Mouse (Mus musculus) CH12.LX (cell line): ENCODE measurements at regions not wholly inside any gene's neighbourhood (a gene's known extent, or its start where the extent isn't known, plus 50 kb on each side); places are given as distances from the start of the nearest gene placed in this dataset.

Source experiments
- DNase-seq: peaks from one replicate; pipeline ENCODE4 v3.0.0-alpha.2; 2013; ENCODE audit errors: extremely low read depth
- H3K27ac ChIP-seq: 2 replicates; pipeline ENCODE4 v1.5.1; 2012; ENCODE audit warnings: low read depth, mild to moderate bottlenecking, control low read depth, moderate library complexity; ENCODE audit not compliant: insufficient read depth
- H3K27me3 ChIP-seq: replicated peaks from 2 replicates; pipeline ENCODE3; 2012; ENCODE audit warnings: inconsistent platforms
- H3K36me3 ChIP-seq, 2 experiments: replicated peaks in 1 of 2; 2 replicates each; pipeline versions ENCODE3 to v1.6.1; 2012; ENCODE audit warnings: inconsistent platforms in 1 of 2, low read length in 1 of 2, mild to moderate bottlenecking in 1 of 2, mixed read lengths in 1 of 2, moderate library complexity in 1 of 2; ENCODE audit not compliant: control insufficient read depth in 1 of 2, insufficient read depth in 1 of 2
- H3K4me1 ChIP-seq, 2 experiments: 2 replicates each; pipeline ENCODE4 v1.6.1; 2012; ENCODE audit warnings: inconsistent platforms in 1 of 2, moderate library complexity in 1 of 2; ENCODE audit not compliant: insufficient read depth in 2 of 2, control insufficient read depth in 1 of 2
- H3K4me2 ChIP-seq: 2 replicates; pipeline ENCODE4 v1.6.1; 2012; ENCODE audit warnings: low read depth, mild to moderate bottlenecking, control low read depth; ENCODE audit not compliant: poor library complexity, insufficient read depth, severe bottlenecking
- H3K4me3 ChIP-seq, 3 experiments: fragments of 150-350 bp in 1 of 3; sonication (generic) in 1 of 3; replicated peaks in 1 of 3; 2 replicates each; pipeline versions ENCODE3 to v1.5.1; 2011 to 2012; ENCODE audit warnings: low read depth in 2 of 3, low read length in 2 of 3, mild to moderate bottlenecking in 2 of 3, moderate library complexity in 2 of 3, control low read depth in 1 of 3, improper control_type of control experiment in 1 of 3, inconsistent platforms in 1 of 3, mixed read lengths in 1 of 3; ENCODE audit not compliant: poor library complexity in 1 of 3
- H3K79me2 ChIP-seq: replicated peaks from 2 replicates; pipeline ENCODE4 v1.6.1; 2012; ENCODE audit warnings: mild to moderate bottlenecking, moderate library complexity; ENCODE audit not compliant: control insufficient read depth, poor library complexity, insufficient read depth, severe bottlenecking; ENCODE audit errors: extremely low read depth
- H3K9ac ChIP-seq: 2 replicates; pipeline ENCODE4 v1.6.1; 2012; ENCODE audit warnings: low read depth, mild to moderate bottlenecking, control low read depth, moderate library complexity; ENCODE audit not compliant: insufficient read depth
- H3K9me3 ChIP-seq: replicated peaks from 2 replicates; pipeline ENCODE3; 2012; ENCODE audit warnings: low read length, inconsistent platforms, mixed read lengths
- BHLHE40 ChIP-seq: IDR thresholded peaks from 2 replicates; pipeline ENCODE4 v1.6.1; 2011; ENCODE audit warnings: mild to moderate bottlenecking, low read depth, low read length, improper control_type of control experiment
- CHD2 ChIP-seq: IDR thresholded peaks from 2 replicates; pipeline ENCODE4 v1.6.1; 2011; ENCODE audit warnings: low read length, improper control_type of control experiment
- CTCF ChIP-seq, 2 experiments: IDR thresholded peaks in 1 of 2; conservative IDR thresholded peaks in 1 of 2; 2 replicates each; pipeline ENCODE4 v1.5.1; 2011 to 2012; ENCODE audit warnings: low read depth in 2 of 2, low read length in 2 of 2, improper control_type of control experiment in 1 of 2, inconsistent platforms in 1 of 2, mild to moderate bottlenecking in 1 of 2, moderate library complexity in 1 of 2
- E2F4 ChIP-seq: IDR thresholded peaks from 2 replicates; pipeline ENCODE4 v1.6.1; 2011; ENCODE audit warnings: low read depth, low read length, improper control_type of control experiment; ENCODE audit not compliant: insufficient replicate concordance
- ELF1 ChIP-seq: IDR thresholded peaks from 2 replicates; pipeline ENCODE4 v1.6.1; 2014; ENCODE audit warnings: low read depth, mild to moderate bottlenecking, inconsistent platforms, low read length, improper control_type of control experiment
- EP300 ChIP-seq: IDR thresholded peaks from 2 replicates; pipeline ENCODE4 v1.6.1; 2011; ENCODE audit warnings: low read length, improper control_type of control experiment
- ETS1 ChIP-seq: conservative IDR thresholded peaks from 2 replicates; pipeline ENCODE4 v1.6.1; 2012; ENCODE audit warnings: low read depth, mild to moderate bottlenecking, inconsistent platforms, low read length, improper control_type of control experiment, moderate library complexity
- HCFC1 ChIP-seq: IDR thresholded peaks from 2 replicates; pipeline ENCODE4 v1.6.1; 2012; ENCODE audit warnings: low read depth, mild to moderate bottlenecking, inconsistent platforms, low read length, improper control_type of control experiment
- IRF4 ChIP-seq: IDR thresholded peaks from 2 replicates; pipeline ENCODE4 v1.6.1; 2014; ENCODE audit warnings: low read depth, mild to moderate bottlenecking, inconsistent platforms, low read length, improper control_type of control experiment
- JUN ChIP-seq: IDR thresholded peaks from 2 replicates; pipeline ENCODE4 v1.6.1; 2011; ENCODE audit warnings: low read depth, mild to moderate bottlenecking, low read length, improper control_type of control experiment, moderate library complexity; ENCODE audit not compliant: insufficient read depth
- KAT2A ChIP-seq: IDR thresholded peaks from 2 replicates; pipeline ENCODE4 v1.6.1; 2012; ENCODE audit warnings: low read length, improper control_type of control experiment, inconsistent platforms; ENCODE audit not compliant: insufficient replicate concordance
- MEF2A ChIP-seq: IDR thresholded peaks from 2 replicates; pipeline ENCODE4 v1.6.1; 2014; ENCODE audit warnings: low read depth, mild to moderate bottlenecking, inconsistent platforms, low read length, improper control_type of control experiment, borderline replicate concordance
- MXI1 ChIP-seq: IDR thresholded peaks from 2 replicates; pipeline ENCODE4 v1.6.1; 2011; ENCODE audit warnings: mild to moderate bottlenecking, low read depth, low read length, improper control_type of control experiment
- MYC ChIP-seq: IDR thresholded peaks from 2 replicates; pipeline ENCODE4 v1.6.1; 2011; ENCODE audit warnings: low read depth, mild to moderate bottlenecking, improper control_type of control experiment, low read length
- NELFE ChIP-seq: IDR thresholded peaks from 2 replicates; pipeline ENCODE4 v1.6.1; 2011; ENCODE audit warnings: low read depth, low read length, improper control_type of control experiment
- PAX5 ChIP-seq: IDR thresholded peaks from 2 replicates; pipeline ENCODE4 v1.6.1; 2012; ENCODE audit warnings: low read length, inconsistent platforms, mixed read lengths
- POLR2A ChIP-seq: IDR thresholded peaks from 2 replicates; pipeline ENCODE4 v1.6.1; 2011; ENCODE audit warnings: low read depth, mild to moderate bottlenecking, improper control_type of control experiment, low read length
- RAD21 ChIP-seq: IDR thresholded peaks from 2 replicates; pipeline ENCODE4 v1.6.1; 2011; ENCODE audit warnings: low read depth, mild to moderate bottlenecking, low read length, improper control_type of control experiment, moderate library complexity
- SIN3A ChIP-seq: IDR thresholded peaks from 2 replicates; pipeline ENCODE4 v1.6.1; 2012; ENCODE audit warnings: low read length, improper control_type of control experiment, inconsistent platforms
- USF2 ChIP-seq: conservative IDR thresholded peaks from 2 replicates; pipeline ENCODE4 v1.6.1; 2011; ENCODE audit warnings: low read depth, low read length, improper control_type of control experiment
- ZMIZ1 ChIP-seq: IDR thresholded peaks from 2 replicates; pipeline ENCODE4 v1.6.1; 2012; ENCODE audit warnings: low read depth, mild to moderate bottlenecking, inconsistent platforms, low read length, improper control_type of control experiment
- dilution Hi-C: fragments of 300-500 bp; cut with MboI; formaldehyde crosslinking; loops from 2 replicates; pipeline ENCODE4 v1.14.3; 2020; ENCODE audit warnings: low sequenced_read_pairs; ENCODE audit not compliant: extremely low pct_unique_long_range_greater_than_20kb, extremely low pct_ligation_motif_present
- in situ Hi-C: fragments of 300-500 bp; cut with MboI; formaldehyde crosslinking; loops from 3 replicates; pipeline ENCODE4 v1.14.3; 2019; ENCODE audit warnings: low sequenced_read_pairs, low pct_ligation_motif_present, low pct_unique_long_range_greater_than_20kb, mixed read lengths

DNA sequence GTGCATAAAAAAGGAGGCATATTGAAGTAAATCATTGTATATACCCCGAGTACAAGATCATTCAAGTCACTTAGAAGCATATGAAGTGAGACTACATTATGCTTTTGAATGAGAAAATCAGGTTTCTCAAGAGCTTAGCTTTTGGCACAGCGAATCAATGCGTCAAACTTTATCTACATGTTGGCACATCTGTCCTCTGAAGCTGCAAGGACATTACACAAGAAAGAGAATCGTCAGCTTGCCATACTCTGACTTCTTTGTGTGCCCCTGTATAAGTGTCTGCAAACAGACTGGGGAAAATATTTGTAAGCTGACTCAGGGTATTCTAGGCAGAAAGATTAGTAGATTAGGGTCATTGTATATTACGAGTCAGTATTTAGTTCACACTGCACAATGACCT, 57.7 kb upstream of the F13a1 start:
- in situ Hi-C loops = no loop called here
- Histone ChIP-seq H3K4me1 (no peaks in the 10 kb centered on the region), H3K27ac (no peak overlapping the region), H3K4me3 (no peak overlapping the region), H3K9me3 (no peaks in the 10 kb centered on the region), H3K27me3 (no peaks in the 10 kb centered on the region), H3K4me2 (no peak overlapping the region), H3K9ac (no peak overlapping the region), H3K79me2 (no peaks in the 10 kb centered on the region), H3K36me3 (no peaks in the 10 kb centered on the region)
- TF ChIP-seq EP300 (no peak), KAT2A (no peak), MXI1 (no peak), IRF4 (no peak), HCFC1 (no peak), SIN3A (no peak), CTCF (conservative IDR thresholded peaks at IDR 0.05 in 1 of 2, IDR thresholded peaks at IDR 0.05 in 1 of 2; ENCODE audit: low read depth in 2 of 2, low read length in 2 of 2) (no peak), ELF1 (no peak), ETS1 (no peak), POLR2A (no peak)
- DNase-seq = no peak
- dilution Hi-C loops = no loop called here

DNA sequence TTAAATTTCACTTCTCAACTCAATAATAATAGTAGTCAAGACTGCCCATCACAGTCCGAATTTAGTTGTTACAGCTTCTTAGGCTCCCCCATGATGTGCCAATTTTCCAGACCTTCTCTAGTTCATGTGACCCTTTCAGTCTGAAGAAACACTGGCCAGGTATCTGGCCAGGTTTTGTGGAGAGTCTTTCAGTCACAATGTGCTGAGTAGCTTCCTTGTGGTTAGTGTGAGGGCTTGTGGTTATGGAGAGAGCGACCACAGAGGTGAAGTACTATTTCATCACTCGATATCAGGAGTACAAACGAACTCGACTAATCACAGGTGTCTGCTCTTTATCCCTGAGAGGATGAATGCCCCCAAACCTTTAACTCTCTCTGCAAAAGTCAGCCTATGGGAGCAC, 56.0 kb upstream of the F13a1 start:
- in situ Hi-C loops = no loop called here

DNA sequence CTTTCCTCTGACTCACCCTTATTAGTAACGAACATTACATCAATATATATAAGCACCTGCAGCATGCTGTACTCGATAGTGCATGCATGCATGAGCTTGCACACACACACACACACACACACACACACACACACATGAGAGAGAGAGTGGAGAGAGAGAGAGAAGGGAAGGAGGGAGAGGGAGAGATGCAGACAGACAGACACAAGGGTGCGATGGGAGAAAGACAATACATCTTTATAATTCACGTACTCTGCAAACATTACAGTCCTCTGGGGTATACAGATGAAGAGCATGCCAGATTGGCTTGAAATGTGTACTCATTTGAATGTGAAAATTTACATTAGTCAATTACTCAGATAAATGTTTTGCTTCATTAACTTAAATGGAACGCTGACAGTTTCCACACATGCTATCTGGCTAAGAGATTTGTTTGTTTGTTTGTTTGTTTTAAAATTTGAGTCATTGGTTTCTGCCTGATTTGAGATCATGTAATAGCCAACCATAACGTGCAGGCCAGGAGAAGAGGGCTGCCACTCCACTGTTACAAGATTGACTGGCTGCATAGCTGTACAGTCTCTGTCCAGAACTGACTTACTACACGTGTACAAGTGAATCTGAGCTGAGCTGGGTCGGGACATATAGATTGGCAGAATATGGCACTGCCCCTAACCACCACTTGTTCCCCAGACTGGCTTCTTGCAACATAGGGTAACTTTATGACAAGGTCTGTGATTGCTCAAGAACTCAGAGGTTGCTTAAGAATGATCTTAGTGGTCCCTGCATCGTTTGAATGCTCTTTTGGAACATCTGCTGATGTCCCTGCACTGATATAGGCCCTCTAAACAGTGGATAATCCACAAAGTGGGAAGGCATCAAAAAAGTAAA, 54.6 kb upstream of the F13a1 start:
- H3K9ac ChIP-seq = no peak overlapping the region
- H3K4me1 ChIP-seq = no peaks in the 10 kb centered on the region
- dilution Hi-C loops = no loop called here
- in situ Hi-C loops = no loop called here
- H3K79me2 ChIP-seq = no peaks in the 10 kb centered on the region
- no peak overlapping the region for H3K4me3 ChIP-seq
- H3K27me3 ChIP-seq = no peaks in the 10 kb centered on the region
- H3K9me3 ChIP-seq = no peaks in the 10 kb centered on the region
- H3K4me2 ChIP-seq = no peak overlapping the region
- H3K27ac ChIP-seq = no peak overlapping the region
- H3K36me3 ChIP-seq = no peaks in the 10 kb centered on the region
- no peak for TF ChIP-seq NELFE
- no peak for TF ChIP-seq CHD2
- TF ChIP-seq BHLHE40 = no peak
- no peak for TF ChIP-seq USF2
- TF ChIP-seq RAD21 = no peak
- TF ChIP-seq JUN = no peak
- TF ChIP-seq IRF4 = no peak
- TF ChIP-seq E2F4 = no peak
- TF ChIP-seq HCFC1 = no peak
- TF ChIP-seq ETS1 = no peak
- no peak for TF ChIP-seq CTCF (conservative IDR thresholded peaks at IDR 0.05 in 1 of 2, IDR thresholded peaks at IDR 0.05 in 1 of 2; ENCODE audit: low read depth in 2 of 2, low read length in 2 of 2)
- TF ChIP-seq ZMIZ1 = no peak
- TF ChIP-seq MEF2A = no peak
- no peak for TF ChIP-seq MYC
- no peak for TF ChIP-seq PAX5
- TF ChIP-seq, all 38 proteins: peak for 0
- no peak for DNase-seq

More for the DNA sequence above, 56.0 kb upstream of the F13a1 start:
- dilution Hi-C loops = no loop called here
- H3K79me2 ChIP-seq = no peaks in the 10 kb centered on the region
- H3K4me3 ChIP-seq = no peak overlapping the region
- H3K27me3 ChIP-seq = no peaks in the 10 kb centered on the region
- no peak overlapping the region for H3K4me2 ChIP-seq
- no peaks in the 10 kb centered on the region for H3K4me1 ChIP-seq
- TF ChIP-seq E2F4 (no peak), IRF4 (no peak), POLR2A (no peak), PAX5 (no peak), ZMIZ1 (no peak), CTCF (conservative IDR thresholded peaks at IDR 0.05 in 1 of 2, IDR thresholded peaks at IDR 0.05 in 1 of 2; ENCODE audit: low read depth in 2 of 2, low read length in 2 of 2) (no peak)
- no peak overlapping the region for H3K27ac ChIP-seq
- no peak for DNase-seq
- no peaks in the 10 kb centered on the region for H3K36me3 ChIP-seq
- H3K9ac ChIP-seq = no peak overlapping the region
- H3K9me3 ChIP-seq = no peaks in the 10 kb centered on the region
